Mouse (Mus musculus): Measurements from ENCODE around the gene Apoe. TPM values are rescaled to one million over a fixed set of nuclear protein-coding genes. Genes with fewer than 3 reads are reported as not detected.

The Apoe gene
- total and polyA plus RNA-seq, 2 experiments from 2014 or later, result 2,139 to 2,613 TPM

DNA sequence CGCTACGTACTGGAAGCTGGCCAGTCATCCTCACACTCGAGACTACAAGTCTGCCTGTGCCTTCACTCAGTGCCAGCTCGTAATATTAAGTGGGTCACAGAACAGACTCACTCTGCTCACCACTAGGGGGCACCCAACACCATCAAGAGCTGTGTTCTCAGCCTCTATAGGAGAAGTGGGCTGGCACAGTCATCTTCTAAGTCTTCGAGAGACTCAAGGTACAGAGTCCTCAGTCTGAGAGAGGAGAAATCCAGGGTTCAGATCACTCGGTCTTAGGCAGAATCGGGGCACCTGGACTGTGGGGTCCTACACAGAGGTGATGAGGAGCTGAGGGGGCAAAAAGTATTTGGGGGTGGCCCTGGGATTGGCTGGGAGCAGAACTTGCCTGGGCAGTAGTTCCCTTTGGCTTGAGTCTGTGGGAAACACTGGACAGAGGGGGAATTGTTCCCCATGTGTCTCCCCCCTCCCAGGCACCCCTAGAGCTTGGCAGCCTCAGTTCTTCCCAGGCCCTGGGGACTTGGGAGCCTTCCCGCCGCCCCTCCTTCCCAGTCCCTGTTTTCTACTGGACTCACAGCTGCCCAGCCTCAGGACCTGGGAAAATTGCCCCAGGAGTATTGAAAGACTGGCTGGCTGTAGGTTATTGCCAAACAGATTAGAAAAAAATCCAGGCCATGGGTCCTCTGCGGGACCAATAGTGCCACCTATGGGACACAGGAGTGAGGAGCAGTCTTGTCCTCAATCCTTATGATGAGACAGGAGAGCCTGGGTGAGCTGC lies 29.9 kb downstream of the Apoe start:
- H3K9me3 ChIP-seq (ENCODE audit: low read length), result no peaks in the 10 kb centered on the region
- H3K36me3 ChIP-seq (ENCODE audit: insufficient read depth, low read length), result no peaks in the 10 kb centered on the region
- peak overlapping the region; percentile 49; the same call in 1 of the 2 replicates for H3K27ac ChIP-seq (ENCODE audit: low read depth, low read length)
- no peak overlapping the region for H3K9ac ChIP-seq (replicated peaks; ENCODE audit: low read length, poor library complexity, severe bottlenecking)
- peak overlapping the region; percentile 7; the same call in 1 of the 2 replicates for H3K4me2 ChIP-seq (ENCODE audit: low read depth, low read length, poor library complexity, severe bottlenecking)
- ATAC-seq (ENCODE audit: low FRiP score) (peak; percentile 72), DNase-seq (ENCODE audit: low spot score) (peak; percentile 97)
- H3K4me3 ChIP-seq (ENCODE audit: low read depth, low read length), result no peak overlapping the region
- H3K27me3 ChIP-seq (ENCODE audit: insufficient read depth, low read length), result no peaks in the 10 kb centered on the region
- H3K4me1 ChIP-seq (ENCODE audit: insufficient read depth, low read length), result no peaks in the 10 kb centered on the region
- 9% methylated on average over 10 of the region's 10 CpGs for WGBS
- peak; percentile 95 for TF ChIP-seq CTCF (IDR thresholded peaks at IDR 0.05)

DNA sequence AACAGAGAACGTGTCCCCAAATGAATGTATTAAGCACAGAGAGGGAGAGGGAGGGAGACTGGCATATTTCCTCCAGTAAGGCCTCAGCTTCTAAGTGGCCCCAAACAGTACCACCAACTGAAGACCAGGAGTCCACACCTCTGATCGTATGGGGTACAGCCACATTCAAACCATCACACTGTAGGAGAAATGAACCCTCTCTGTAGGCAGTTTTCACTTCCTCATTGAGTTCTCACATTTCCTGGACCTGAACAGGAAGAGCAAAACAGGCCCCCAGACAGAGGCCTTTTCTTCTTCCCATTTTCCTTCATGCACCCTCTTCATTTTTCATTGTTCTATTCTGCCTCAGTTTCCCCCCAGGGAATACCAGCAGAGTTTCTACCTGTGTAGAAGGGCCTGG lies 31.6 kb downstream of the Apoe start:
- DNase-seq (ENCODE audit: low spot score) (no peak), ATAC-seq (ENCODE audit: low FRiP score) (no peak)
- Histone ChIP-seq H3K27ac (ENCODE audit: low read depth, low read length) (no peak overlapping the region), H3K27me3 (ENCODE audit: insufficient read depth, low read length) (no peaks in the 10 kb centered on the region), H3K4me1 (ENCODE audit: insufficient read depth, low read length) (peaks cover 8% of the 10 kb centered on the region; the same call in 1 of the 2 replicates), H3K9me3 (ENCODE audit: low read length) (no peaks in the 10 kb centered on the region), H3K4me2 (ENCODE audit: low read depth, low read length, poor library complexity, severe bottlenecking) (no peak overlapping the region), H3K9ac (replicated peaks; ENCODE audit: low read length, poor library complexity, severe bottlenecking) (no peak overlapping the region), H3K4me3 (ENCODE audit: low read depth, low read length) (no peak overlapping the region), H3K36me3 (ENCODE audit: insufficient read depth, low read length) (no peaks in the 10 kb centered on the region)
- no peak for TF ChIP-seq CTCF (IDR thresholded peaks at IDR 0.05)
- 83% methylated on average over 2 of the region's 2 CpGs for WGBS

DNA sequence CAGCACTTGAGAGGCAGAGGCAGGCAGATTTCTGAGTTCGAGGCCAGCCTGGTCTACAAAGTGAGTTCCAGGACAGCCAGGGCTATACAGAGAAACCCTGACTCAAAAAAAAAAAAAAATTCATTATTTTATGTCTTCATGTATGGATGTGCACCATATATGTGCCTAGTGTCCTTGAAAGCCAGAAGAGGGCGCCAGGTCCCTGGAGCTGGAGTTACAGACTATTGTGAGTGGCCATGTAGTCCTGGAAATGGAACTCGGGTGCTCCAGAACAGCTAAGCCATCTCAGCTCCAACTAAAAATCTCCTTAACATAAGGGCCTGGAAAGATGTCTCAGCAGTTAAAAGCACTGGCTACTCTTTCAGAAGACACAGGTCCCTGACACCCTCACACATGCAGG lies 32.2 kb downstream of the Apoe start:
- no peaks in the 10 kb centered on the region for H3K9me3 ChIP-seq (ENCODE audit: low read length)
- no peak overlapping the region for H3K27ac ChIP-seq (ENCODE audit: low read depth, low read length)
- WGBS, result 68% methylated on average over 3 of the region's 3 CpGs
- H3K27me3 ChIP-seq (ENCODE audit: insufficient read depth, low read length), result no peaks in the 10 kb centered on the region
- TF ChIP-seq CTCF (IDR thresholded peaks at IDR 0.05), result peak; percentile 49
- no peak overlapping the region for H3K4me3 ChIP-seq (ENCODE audit: low read depth, low read length)
- ATAC-seq (ENCODE audit: low FRiP score) (no peak), DNase-seq (ENCODE audit: low spot score) (peak; percentile 8)
- H3K4me1 ChIP-seq (ENCODE audit: insufficient read depth, low read length), result peaks cover 8% of the 10 kb centered on the region; the same call in 1 of the 2 replicates
- no peak overlapping the region for H3K9ac ChIP-seq (replicated peaks; ENCODE audit: low read length, poor library complexity, severe bottlenecking)
- H3K4me2 ChIP-seq (ENCODE audit: low read depth, low read length, poor library complexity, severe bottlenecking), result no peak overlapping the region
- peaks cover 3% of the 10 kb centered on the region for H3K36me3 ChIP-seq (ENCODE audit: insufficient read depth, low read length)

DNA sequence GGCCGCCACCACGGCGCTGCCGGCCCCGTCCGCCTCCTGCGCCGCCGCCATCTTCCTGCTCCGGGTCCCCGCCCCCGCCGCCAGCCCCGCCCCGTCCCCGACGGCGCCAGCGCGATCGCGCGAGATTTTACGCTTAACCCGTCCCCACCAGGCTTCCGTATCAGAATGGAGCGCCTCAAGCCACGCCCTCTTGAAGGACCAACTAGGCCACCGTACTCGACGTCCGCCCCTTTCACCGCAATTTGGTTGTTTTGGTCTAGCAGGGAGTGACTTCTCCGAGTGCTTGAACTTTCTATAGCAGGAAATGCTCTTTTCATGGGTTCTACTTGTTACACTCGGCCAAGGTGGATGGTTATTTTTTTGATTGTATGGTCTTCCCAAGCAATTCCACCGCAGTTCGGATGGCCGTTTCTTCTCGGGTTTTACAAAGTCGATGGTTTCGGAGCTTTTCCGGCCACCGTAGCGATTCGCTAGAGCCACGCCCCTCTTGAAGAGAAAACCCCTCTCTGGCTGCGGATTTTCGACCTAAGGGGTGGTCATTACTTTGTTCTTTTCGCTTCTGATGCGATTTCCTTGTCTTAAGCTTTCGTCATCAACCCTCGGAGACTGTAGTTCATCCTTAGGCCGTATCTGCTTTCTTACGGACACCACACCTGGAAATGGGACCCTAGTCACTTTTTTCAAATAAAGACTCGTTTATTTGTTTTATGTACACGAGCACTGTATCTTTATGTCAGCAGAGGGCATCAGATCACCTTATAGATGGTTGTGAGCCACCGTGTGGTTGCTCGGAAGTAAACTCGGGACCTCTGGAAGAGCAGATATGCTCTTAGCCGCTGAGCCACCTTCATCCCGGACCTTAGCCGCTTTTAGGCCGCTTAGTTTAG lies 33.8 kb downstream of the Apoe start, which contains the start of gene Clptm1:
Clptm1 (minus strand) TSS at position 79 of the 887 bp plus-strand sequence.
- DNase-seq (ENCODE audit: low spot score) (peak; percentile 98), ATAC-seq (ENCODE audit: low FRiP score) (peak; percentile 88)
- Histone ChIP-seq H3K4me3 (ENCODE audit: low read depth, low read length) (peak within 1 kb of the TSS; percentile 95), H3K9ac (replicated peaks; ENCODE audit: low read length, poor library complexity, severe bottlenecking) (peak within 1 kb of the TSS; percentile 89), H3K27ac (ENCODE audit: low read depth, low read length) (peak within 1 kb of the TSS; percentile 81), H3K9me3 (ENCODE audit: low read length) (no peaks in the 10 kb centered on the region), H3K4me2 (ENCODE audit: low read depth, low read length, poor library complexity, severe bottlenecking) (peak within 1 kb of the TSS; percentile 86), H3K4me1 (ENCODE audit: insufficient read depth, low read length) (peaks cover 8% of the 10 kb centered on the region; the same call in 1 of the 2 replicates), H3K36me3 (ENCODE audit: insufficient read depth, low read length) (peaks cover 4% of the 10 kb centered on the region), H3K27me3 (ENCODE audit: insufficient read depth, low read length) (no peaks in the 10 kb centered on the region)
- WGBS, result 1% methylated on average over 61 of the region's 63 CpGs
- TF ChIP-seq CTCF (IDR thresholded peaks at IDR 0.05), result peak; percentile 79

DNA sequence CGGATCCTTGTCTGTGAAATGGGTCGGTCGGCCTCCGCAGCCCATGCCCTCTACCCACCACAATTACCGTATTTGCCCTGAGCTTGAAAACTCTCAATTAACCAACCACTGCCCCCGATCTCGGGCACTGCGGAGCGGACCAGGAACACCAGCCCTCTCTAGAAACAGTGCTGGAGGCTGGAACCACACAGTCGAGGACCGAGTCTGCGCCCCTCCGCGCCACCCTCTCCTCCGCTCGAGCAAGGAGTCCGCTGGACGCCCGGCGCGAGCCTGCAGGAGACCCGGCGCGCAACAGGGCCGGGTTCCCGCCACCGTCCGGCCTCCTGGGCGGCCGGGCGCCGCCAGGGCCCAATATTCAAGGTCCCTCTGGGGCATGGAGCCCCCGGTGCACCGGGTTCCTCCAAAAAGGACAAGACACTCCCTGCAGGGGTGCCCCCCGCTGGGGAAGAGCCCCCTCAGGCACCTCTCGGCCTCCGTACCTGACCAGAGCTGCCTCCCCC lies 34.5 kb downstream of the Apoe start:
- Histone ChIP-seq H3K4me1 (ENCODE audit: insufficient read depth, low read length) (peaks cover 8% of the 10 kb centered on the region; the same call in 1 of the 2 replicates), H3K36me3 (ENCODE audit: insufficient read depth, low read length) (peaks cover 4% of the 10 kb centered on the region), H3K27me3 (ENCODE audit: insufficient read depth, low read length) (no peaks in the 10 kb centered on the region), H3K27ac (ENCODE audit: low read depth, low read length) (peak overlapping the region; percentile 52), H3K9me3 (ENCODE audit: low read length) (no peaks in the 10 kb centered on the region), H3K4me2 (ENCODE audit: low read depth, low read length, poor library complexity, severe bottlenecking) (peak overlapping the region; percentile 86), H3K9ac (replicated peaks; ENCODE audit: low read length, poor library complexity, severe bottlenecking) (peak overlapping the region; percentile 89), H3K4me3 (ENCODE audit: low read depth, low read length) (peak overlapping the region; percentile 95)
- no peak for TF ChIP-seq CTCF (IDR thresholded peaks at IDR 0.05)
- DNase-seq (ENCODE audit: low spot score), result peak; percentile 2
- ATAC-seq (ENCODE audit: low FRiP score), result peak; percentile 38
- under 1% methylated on average over 34 of the region's 37 CpGs for WGBS

Measured in midbrain, postnatal 0 days (tissue).